Mouse (Mus musculus): ENCODE data around the gene Fcrl5. TPM values are rescaled to one million over a fixed set of nuclear protein-coding genes. Genes with fewer than 3 reads are reported as not detected.

Fcrl5 gene
- polyA plus RNA-seq, 1 experiment: not detected

DNA sequence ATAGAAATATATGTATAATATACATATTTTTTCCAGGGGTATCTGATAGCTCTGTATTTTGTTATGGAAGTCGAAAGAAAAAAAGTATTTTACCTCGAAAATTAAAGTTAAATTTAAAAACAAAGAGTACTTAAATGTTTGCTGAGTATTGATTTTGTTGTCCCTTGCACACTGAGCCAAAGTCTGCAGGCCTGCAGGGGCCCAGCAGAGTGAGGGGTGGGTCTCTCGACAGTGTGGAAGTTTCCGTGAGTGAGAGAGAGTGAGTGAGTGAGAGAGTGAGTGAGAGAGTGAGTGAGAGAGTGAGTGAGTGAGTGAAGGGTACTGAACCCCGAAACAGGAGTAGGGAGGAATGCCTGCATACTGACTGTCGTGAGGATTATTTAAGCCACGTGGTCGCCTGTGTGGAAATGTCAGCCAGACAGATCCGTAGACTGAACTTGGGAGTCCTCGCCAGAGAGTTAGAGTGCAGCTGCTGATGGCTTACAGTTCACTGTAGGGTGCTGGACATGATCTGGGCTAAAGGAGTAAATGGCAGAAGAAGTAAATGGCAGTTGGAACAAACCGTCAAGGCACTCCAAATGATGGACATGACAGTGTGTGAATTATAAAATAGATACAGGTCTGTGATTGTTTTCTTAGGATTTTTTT, 104.6 kb downstream of the Fcrl5 start:
- TF ChIP-seq CTCF (IDR thresholded peaks at IDR 0.05; ENCODE audit: extremely low read depth, insufficient read depth, low read length): no peak
- no peak for TF ChIP-seq POLR2A (IDR thresholded peaks at IDR 0.05; ENCODE audit: extremely low read depth, insufficient read depth, low read length)
- H3K27ac ChIP-seq (ENCODE audit: insufficient read depth, low read length): no peak overlapping the region
- no peak overlapping the region for H3K4me3 ChIP-seq (ENCODE audit: insufficient read depth, low read length)
- H3K4me1 ChIP-seq (ENCODE audit: control insufficient read depth, insufficient read depth, low read length): no peaks in the 10 kb centered on the region

GRCm38 (mm10) chr3:87540714-87541113, 105.1 kb downstream of the Fcrl5 start:
- TF ChIP-seq POLR2A (IDR thresholded peaks at IDR 0.05; ENCODE audit: extremely low read depth, insufficient read depth, low read length) (no peak), CTCF (IDR thresholded peaks at IDR 0.05; ENCODE audit: extremely low read depth, insufficient read depth, low read length) (no peak)
- Histone ChIP-seq H3K4me3 (ENCODE audit: insufficient read depth, low read length) (no peak overlapping the region), H3K4me1 (ENCODE audit: control insufficient read depth, insufficient read depth, low read length) (peaks cover 2% of the 10 kb centered on the region; the same call in 1 of the 2 replicates), H3K27ac (ENCODE audit: insufficient read depth, low read length) (no peak overlapping the region)

GRCm38 (mm10) chr3:87542481-87543215, 107.1 kb downstream of the Fcrl5 start:
- TF ChIP-seq CTCF (IDR thresholded peaks at IDR 0.05; ENCODE audit: extremely low read depth, insufficient read depth, low read length) (no peak), POLR2A (IDR thresholded peaks at IDR 0.05; ENCODE audit: extremely low read depth, insufficient read depth, low read length) (no peak)
- no peak overlapping the region for H3K4me3 ChIP-seq (ENCODE audit: insufficient read depth, low read length)
- no peak overlapping the region for H3K27ac ChIP-seq (ENCODE audit: insufficient read depth, low read length)
- peaks cover 5% of the 10 kb centered on the region; the same call in 1 of the 2 replicates for H3K4me1 ChIP-seq (ENCODE audit: control insufficient read depth, insufficient read depth, low read length)

GRCm38 (mm10) chr3:87545554-87545953, 110.0 kb downstream of the Fcrl5 start:
- TF ChIP-seq POLR2A (IDR thresholded peaks at IDR 0.05; ENCODE audit: extremely low read depth, insufficient read depth, low read length): no peak
- no peak for TF ChIP-seq CTCF (IDR thresholded peaks at IDR 0.05; ENCODE audit: extremely low read depth, insufficient read depth, low read length)
- Histone ChIP-seq H3K4me1 (ENCODE audit: control insufficient read depth, insufficient read depth, low read length) (peaks cover 5% of the 10 kb centered on the region; the same call in 1 of the 2 replicates), H3K4me3 (ENCODE audit: insufficient read depth, low read length) (no peak overlapping the region), H3K27ac (ENCODE audit: insufficient read depth, low read length) (no peak overlapping the region)

GRCm38 (mm10) chr3:87546291-87546721, 110.7 kb downstream of the Fcrl5 start:
- Histone ChIP-seq H3K27ac (ENCODE audit: insufficient read depth, low read length) (no peak overlapping the region), H3K4me3 (ENCODE audit: insufficient read depth, low read length) (no peak overlapping the region), H3K4me1 (ENCODE audit: control insufficient read depth, insufficient read depth, low read length) (peaks cover 5% of the 10 kb centered on the region; the same call in 1 of the 2 replicates)
- TF ChIP-seq POLR2A (IDR thresholded peaks at IDR 0.05; ENCODE audit: extremely low read depth, insufficient read depth, low read length) (no peak), CTCF (IDR thresholded peaks at IDR 0.05; ENCODE audit: extremely low read depth, insufficient read depth, low read length) (no peak)

GRCm38 (mm10) chr3:87549908-87550307, 114.3 kb downstream of the Fcrl5 start:
- Histone ChIP-seq H3K27ac (ENCODE audit: insufficient read depth, low read length) (no peak overlapping the region), H3K4me3 (ENCODE audit: insufficient read depth, low read length) (no peak overlapping the region), H3K4me1 (ENCODE audit: control insufficient read depth, insufficient read depth, low read length) (peaks cover 5% of the 10 kb centered on the region; the same call in 1 of the 2 replicates)
- TF ChIP-seq CTCF (IDR thresholded peaks at IDR 0.05; ENCODE audit: extremely low read depth, insufficient read depth, low read length): no peak
- no peak for TF ChIP-seq POLR2A (IDR thresholded peaks at IDR 0.05; ENCODE audit: extremely low read depth, insufficient read depth, low read length)

Other genes starting within 250 kb of the Fcrl5 start
- 26.5 and 33.1 TPM in 2 replicates for gene Fcrls, start 172.0 kb upstream of the Fcrl5 start, polyA plus RNA-seq (2012; rRNA removed)
- 0.08 TPM in 1 of 2 replicates, not detected in the other for gene Cd5l, start 77.9 kb upstream of the Fcrl5 start, polyA plus RNA-seq (2012; rRNA removed)
- gene Fcrl1, start 59.4 kb upstream of the Fcrl5 start, polyA plus RNA-seq (2012; rRNA removed): 0.61 and 0.62 TPM in 2 replicates
- 13.8 and 14.0 TPM in 2 replicates for gene Etv3, start 89.6 kb downstream of the Fcrl5 start, polyA plus RNA-seq (2012; rRNA removed)
- gene Arhgef11, start 181.8 kb downstream of the Fcrl5 start, polyA plus RNA-seq (2012; rRNA removed): 36.0 and 38.0 TPM in 2 replicates

All from cortical plate, adult 2 months (tissue).